Mouse (Mus musculus) CH12.LX (cell line): ENCODE measurements around the gene Phf23. TPM values are rescaled to one million over a fixed set of nuclear protein-coding genes. Genes with fewer than 3 reads are reported as not detected.

Source experiments
- DNase-seq: peaks from one replicate; pipeline ENCODE4 v3.0.0-alpha.2; 2013; ENCODE audit errors: extremely low read depth
- H3K27ac ChIP-seq: 2 replicates; pipeline ENCODE4 v1.5.1; 2012; ENCODE audit warnings: low read depth, mild to moderate bottlenecking, control low read depth, moderate library complexity; ENCODE audit not compliant: insufficient read depth
- H3K27me3 ChIP-seq: replicated peaks from 2 replicates; pipeline ENCODE3; 2012; ENCODE audit warnings: inconsistent platforms
- H3K36me3 ChIP-seq, 2 experiments: replicated peaks in 1 of 2; 2 replicates each; pipeline versions ENCODE3 to v1.6.1; 2012; ENCODE audit warnings: inconsistent platforms in 1 of 2, low read length in 1 of 2, mild to moderate bottlenecking in 1 of 2, mixed read lengths in 1 of 2, moderate library complexity in 1 of 2; ENCODE audit not compliant: control insufficient read depth in 1 of 2, insufficient read depth in 1 of 2
- H3K4me1 ChIP-seq, 2 experiments: 2 replicates each; pipeline ENCODE4 v1.6.1; 2012; ENCODE audit warnings: inconsistent platforms in 1 of 2, moderate library complexity in 1 of 2; ENCODE audit not compliant: insufficient read depth in 2 of 2, control insufficient read depth in 1 of 2
- H3K4me2 ChIP-seq: 2 replicates; pipeline ENCODE4 v1.6.1; 2012; ENCODE audit warnings: low read depth, mild to moderate bottlenecking, control low read depth; ENCODE audit not compliant: poor library complexity, insufficient read depth, severe bottlenecking
- H3K4me3 ChIP-seq, 3 experiments: fragments of 150-350 bp in 1 of 3; sonication (generic) in 1 of 3; replicated peaks in 1 of 3; 2 replicates each; pipeline versions ENCODE3 to v1.5.1; 2011 to 2012; ENCODE audit warnings: low read depth in 2 of 3, low read length in 2 of 3, mild to moderate bottlenecking in 2 of 3, moderate library complexity in 2 of 3, control low read depth in 1 of 3, improper control_type of control experiment in 1 of 3, inconsistent platforms in 1 of 3, mixed read lengths in 1 of 3; ENCODE audit not compliant: poor library complexity in 1 of 3
- H3K79me2 ChIP-seq: replicated peaks from 2 replicates; pipeline ENCODE4 v1.6.1; 2012; ENCODE audit warnings: mild to moderate bottlenecking, moderate library complexity; ENCODE audit not compliant: control insufficient read depth, poor library complexity, insufficient read depth, severe bottlenecking; ENCODE audit errors: extremely low read depth
- H3K9ac ChIP-seq: 2 replicates; pipeline ENCODE4 v1.6.1; 2012; ENCODE audit warnings: low read depth, mild to moderate bottlenecking, control low read depth, moderate library complexity; ENCODE audit not compliant: insufficient read depth
- H3K9me3 ChIP-seq: replicated peaks from 2 replicates; pipeline ENCODE3; 2012; ENCODE audit warnings: low read length, inconsistent platforms, mixed read lengths
- BHLHE40 ChIP-seq: IDR thresholded peaks from 2 replicates; pipeline ENCODE4 v1.6.1; 2011; ENCODE audit warnings: mild to moderate bottlenecking, low read depth, low read length, improper control_type of control experiment
- CHD1 ChIP-seq: IDR thresholded peaks from 2 replicates; pipeline ENCODE4 v1.6.1; 2012; ENCODE audit warnings: low read depth, low read length, improper control_type of control experiment, inconsistent platforms
- CHD2 ChIP-seq: IDR thresholded peaks from 2 replicates; pipeline ENCODE4 v1.6.1; 2011; ENCODE audit warnings: low read length, improper control_type of control experiment
- CTCF ChIP-seq, 2 experiments: IDR thresholded peaks in 1 of 2; conservative IDR thresholded peaks in 1 of 2; 2 replicates each; pipeline ENCODE4 v1.5.1; 2011 to 2012; ENCODE audit warnings: low read depth in 2 of 2, low read length in 2 of 2, improper control_type of control experiment in 1 of 2, inconsistent platforms in 1 of 2, mild to moderate bottlenecking in 1 of 2, moderate library complexity in 1 of 2
- E2F4 ChIP-seq: IDR thresholded peaks from 2 replicates; pipeline ENCODE4 v1.6.1; 2011; ENCODE audit warnings: low read depth, low read length, improper control_type of control experiment; ENCODE audit not compliant: insufficient replicate concordance
- ELF1 ChIP-seq: IDR thresholded peaks from 2 replicates; pipeline ENCODE4 v1.6.1; 2014; ENCODE audit warnings: low read depth, mild to moderate bottlenecking, inconsistent platforms, low read length, improper control_type of control experiment
- EP300 ChIP-seq: IDR thresholded peaks from 2 replicates; pipeline ENCODE4 v1.6.1; 2011; ENCODE audit warnings: low read length, improper control_type of control experiment
- ETS1 ChIP-seq: conservative IDR thresholded peaks from 2 replicates; pipeline ENCODE4 v1.6.1; 2012; ENCODE audit warnings: low read depth, mild to moderate bottlenecking, inconsistent platforms, low read length, improper control_type of control experiment, moderate library complexity
- GABPA ChIP-seq: IDR thresholded peaks from 2 replicates; pipeline ENCODE4 v1.6.1; 2012; ENCODE audit warnings: low read depth, low read length, improper control_type of control experiment, inconsistent platforms; ENCODE audit not compliant: insufficient replicate concordance
- HCFC1 ChIP-seq: IDR thresholded peaks from 2 replicates; pipeline ENCODE4 v1.6.1; 2012; ENCODE audit warnings: low read depth, mild to moderate bottlenecking, inconsistent platforms, low read length, improper control_type of control experiment
- IRF4 ChIP-seq: IDR thresholded peaks from 2 replicates; pipeline ENCODE4 v1.6.1; 2014; ENCODE audit warnings: low read depth, mild to moderate bottlenecking, inconsistent platforms, low read length, improper control_type of control experiment
- JUN ChIP-seq: IDR thresholded peaks from 2 replicates; pipeline ENCODE4 v1.6.1; 2011; ENCODE audit warnings: low read depth, mild to moderate bottlenecking, low read length, improper control_type of control experiment, moderate library complexity; ENCODE audit not compliant: insufficient read depth
- JUND ChIP-seq: conservative IDR thresholded peaks from 2 replicates; pipeline ENCODE4 v1.6.1; 2011; ENCODE audit warnings: low read depth, low read length, improper control_type of control experiment
- KAT2A ChIP-seq: IDR thresholded peaks from 2 replicates; pipeline ENCODE4 v1.6.1; 2012; ENCODE audit warnings: low read length, improper control_type of control experiment, inconsistent platforms; ENCODE audit not compliant: insufficient replicate concordance
- MAFK ChIP-seq: IDR thresholded peaks from 2 replicates; pipeline ENCODE4 v1.6.1; 2011; ENCODE audit warnings: low read length, improper control_type of control experiment; ENCODE audit not compliant: insufficient replicate concordance
- MAX ChIP-seq: IDR thresholded peaks from 2 replicates; pipeline ENCODE4 v1.6.1; 2011; ENCODE audit warnings: low read length, improper control_type of control experiment
- MAZ ChIP-seq: IDR thresholded peaks from 2 replicates; pipeline ENCODE4 v1.6.1; 2012; ENCODE audit warnings: low read depth, mild to moderate bottlenecking, inconsistent platforms, low read length, improper control_type of control experiment, moderate library complexity
- MEF2A ChIP-seq: IDR thresholded peaks from 2 replicates; pipeline ENCODE4 v1.6.1; 2014; ENCODE audit warnings: low read depth, mild to moderate bottlenecking, inconsistent platforms, low read length, improper control_type of control experiment, borderline replicate concordance
- MXI1 ChIP-seq: IDR thresholded peaks from 2 replicates; pipeline ENCODE4 v1.6.1; 2011; ENCODE audit warnings: mild to moderate bottlenecking, low read depth, low read length, improper control_type of control experiment
- MYC ChIP-seq: IDR thresholded peaks from 2 replicates; pipeline ENCODE4 v1.6.1; 2011; ENCODE audit warnings: low read depth, mild to moderate bottlenecking, improper control_type of control experiment, low read length
- NELFE ChIP-seq: IDR thresholded peaks from 2 replicates; pipeline ENCODE4 v1.6.1; 2011; ENCODE audit warnings: low read depth, low read length, improper control_type of control experiment
- NRF1 ChIP-seq: IDR thresholded peaks from 2 replicates; pipeline ENCODE4 v1.6.1; 2014; ENCODE audit warnings: low read depth, mild to moderate bottlenecking, inconsistent platforms, low read length, improper control_type of control experiment, moderate library complexity
- PAX5 ChIP-seq: IDR thresholded peaks from 2 replicates; pipeline ENCODE4 v1.6.1; 2012; ENCODE audit warnings: low read length, inconsistent platforms, mixed read lengths
- POLR2A ChIP-seq: IDR thresholded peaks from 2 replicates; pipeline ENCODE4 v1.6.1; 2011; ENCODE audit warnings: low read depth, mild to moderate bottlenecking, improper control_type of control experiment, low read length
- POLR2AphosphoS2 ChIP-seq: IDR thresholded peaks from 2 replicates; pipeline ENCODE4 v1.6.1; 2011; ENCODE audit warnings: low read depth, low read length, improper control_type of control experiment
- RAD21 ChIP-seq: IDR thresholded peaks from 2 replicates; pipeline ENCODE4 v1.6.1; 2011; ENCODE audit warnings: low read depth, mild to moderate bottlenecking, low read length, improper control_type of control experiment, moderate library complexity
- RCOR1 ChIP-seq: conservative IDR thresholded peaks from 2 replicates; pipeline ENCODE4 v1.6.1; 2012; ENCODE audit warnings: low read depth, mild to moderate bottlenecking, inconsistent platforms, low read length, improper control_type of control experiment
- SIN3A ChIP-seq: IDR thresholded peaks from 2 replicates; pipeline ENCODE4 v1.6.1; 2012; ENCODE audit warnings: low read length, improper control_type of control experiment, inconsistent platforms
- SMC3 ChIP-seq: IDR thresholded peaks from 2 replicates; pipeline ENCODE4 v1.6.1; 2011; ENCODE audit warnings: low read depth, low read length, improper control_type of control experiment
- TBP ChIP-seq: conservative IDR thresholded peaks from 2 replicates; pipeline ENCODE4 v1.6.1; 2011; ENCODE audit warnings: low read depth, low read length, improper control_type of control experiment
- TCF12 ChIP-seq: IDR thresholded peaks from 2 replicates; pipeline ENCODE4 v1.6.1; 2014; ENCODE audit warnings: low read depth, mild to moderate bottlenecking, inconsistent platforms, low read length, improper control_type of control experiment
- UBTF ChIP-seq: IDR thresholded peaks from 2 replicates; pipeline ENCODE4 v1.6.1; 2012; ENCODE audit warnings: low read depth, mild to moderate bottlenecking, inconsistent platforms, low read length, improper control_type of control experiment, moderate library complexity
- USF1 ChIP-seq: IDR thresholded peaks from 2 replicates; pipeline ENCODE4 v1.6.1; 2014; ENCODE audit warnings: low read depth, mild to moderate bottlenecking, inconsistent platforms, low read length, improper control_type of control experiment
- USF2 ChIP-seq: conservative IDR thresholded peaks from 2 replicates; pipeline ENCODE4 v1.6.1; 2011; ENCODE audit warnings: low read depth, low read length, improper control_type of control experiment
- ZC3H11A ChIP-seq: IDR thresholded peaks from 2 replicates; pipeline ENCODE4 v1.6.1; 2012; ENCODE audit warnings: low read depth, mild to moderate bottlenecking, inconsistent platforms, low read length, improper control_type of control experiment
- ZKSCAN1 ChIP-seq: IDR thresholded peaks from 2 replicates; pipeline ENCODE4 v1.6.1; 2012; ENCODE audit warnings: low read depth, inconsistent platforms, low read length, improper control_type of control experiment, borderline replicate concordance
- ZMIZ1 ChIP-seq: IDR thresholded peaks from 2 replicates; pipeline ENCODE4 v1.6.1; 2012; ENCODE audit warnings: low read depth, mild to moderate bottlenecking, inconsistent platforms, low read length, improper control_type of control experiment
- ZNF384 ChIP-seq: IDR thresholded peaks from 2 replicates; pipeline ENCODE4 v1.6.1; 2012; ENCODE audit warnings: low read depth, low read length, improper control_type of control experiment, inconsistent platforms
- dilution Hi-C: fragments of 300-500 bp; cut with MboI; formaldehyde crosslinking; loops from 2 replicates; pipeline ENCODE4 v1.14.3; 2020; ENCODE audit warnings: low sequenced_read_pairs; ENCODE audit not compliant: extremely low pct_unique_long_range_greater_than_20kb, extremely low pct_ligation_motif_present
- in situ Hi-C: fragments of 300-500 bp; cut with MboI; formaldehyde crosslinking; loops from 3 replicates; pipeline ENCODE4 v1.14.3; 2019; ENCODE audit warnings: low sequenced_read_pairs, low pct_ligation_motif_present, low pct_unique_long_range_greater_than_20kb, mixed read lengths
- polyA plus RNA-seq: library from polyadenylated mRNA; unstranded; fragments of >175 nt; gene quantifications from 2 replicates; pipeline ENCODE4 v1.2.1, GENCODE M21; 2012; ENCODE audit warnings: low read depth; ENCODE audit not compliant: insufficient read length
- total RNA-seq, 2 experiments: library from RNA; depleted of rRNA; stranded (reverse); fragments of 300-350 nt in 1 of 2; fragments of >200 nt in 1 of 2; gene quantifications; 2 replicates each; pipeline ENCODE4 v1.2.3; 2012 to 2014

The Phf23 gene
- total RNA-seq (2012; rRNA removed): 67.2 and 81.8 TPM in 2 replicates
- total RNA-seq (2014; rRNA removed): 65.2 and 69.0 TPM in 2 replicates
- polyA plus RNA-seq: 93.2 and 99.8 TPM in 2 replicates

DNA sequence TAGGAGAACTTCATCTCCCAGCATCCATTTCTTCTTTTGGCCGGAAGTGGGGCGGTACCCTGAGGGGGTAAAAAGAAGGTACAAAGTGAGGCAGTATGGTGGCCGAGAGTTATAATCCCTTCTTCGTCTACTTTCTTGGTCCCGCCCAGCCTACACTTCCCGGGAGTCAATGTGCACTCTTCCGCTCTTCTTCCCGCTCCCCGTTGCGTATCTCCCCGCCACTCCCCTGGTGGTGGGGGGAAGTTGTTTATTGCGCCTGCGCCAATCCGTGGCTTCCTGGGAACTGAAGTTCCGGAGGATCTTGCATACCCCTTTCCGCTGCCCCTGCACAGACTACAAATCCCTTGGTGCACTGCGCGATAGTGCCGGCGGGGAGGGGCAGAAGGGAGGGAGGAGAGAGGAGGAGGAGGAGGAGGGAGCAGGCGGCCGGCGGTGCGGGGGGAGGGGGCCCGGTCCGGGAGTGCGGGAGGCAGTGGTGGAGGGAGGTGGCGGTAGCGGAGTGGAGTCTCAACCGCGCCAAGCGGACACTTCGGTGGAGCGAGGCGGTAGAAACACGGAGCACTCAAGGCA is at the start of gene Phf23:
Gene Phf23 (plus strand): TSS at position 387 of the 570 bp plus-strand sequence.
- dilution Hi-C loops: no loop called here
- peak within 1 kb of the TSS; percentile 89 to 99 (median 91) for H3K4me3 ChIP-seq
- in situ Hi-C loops: no loop called here
- TF ChIP-seq HCFC1 (peak; percentile 96), ETS1 (peak; percentile 52; the same call in 1 of the 2 replicates), TCF12 (peak; percentile 72), SMC3 (no peak), ZC3H11A (no peak), RCOR1 (no peak; the same call in 1 of the 2 replicates), GABPA (peak; percentile 90; the same call in 1 of the 2 replicates), POLR2A (peak; percentile 76), EP300 (no peak), RAD21 (no peak), KAT2A (peak; percentile 98), TBP (no peak), ZKSCAN1 (no peak), MAZ (peak; percentile 100), MEF2A (peak; percentile 76), USF2 (no peak), BHLHE40 (no peak; the same call in 1 of the 2 replicates), IRF4 (peak; percentile 78), MXI1 (peak; percentile 80), CHD1 (no peak), MYC (peak; percentile 60; the same call in 1 of the 2 replicates), POLR2AphosphoS2 (peak; percentile 95), E2F4 (peak; percentile 98), CTCF (conservative IDR thresholded peaks at IDR 0.05 in 1 of 2, IDR thresholded peaks at IDR 0.05 in 1 of 2; ENCODE audit: low read depth in 2 of 2, low read length in 2 of 2) (no peak), USF1 (no peak; the same call in 1 of the 2 replicates), ZNF384 (no peak; the same call in 1 of the 2 replicates), MAX (peak; percentile 37; the same call in 1 of the 2 replicates), ELF1 (peak; percentile 98), SIN3A (peak; percentile 88), JUN (no peak; the same call in 1 of the 2 replicates), NELFE (peak; percentile 75), MAFK (no peak), CHD2 (peak; percentile 91), JUND (no peak), NRF1 (peak; percentile 93), ZMIZ1 (peak; percentile 91), UBTF (no peak), PAX5 (no peak)
- TF ChIP-seq, all 38 proteins: peak for 20
- peak; percentile 100 for DNase-seq
- Histone ChIP-seq H3K9ac (peak within 1 kb of the TSS; percentile 94), H3K27me3 (no peaks in the 10 kb centered on the region), H3K79me2 (peaks cover 50% of the 10 kb centered on the region), H3K9me3 (no peaks in the 10 kb centered on the region), H3K27ac (peak within 1 kb of the TSS; percentile 73), H3K4me1 (peaks cover 15 to 55% of the 10 kb centered on the region in 2 experiments; a peak in 3 of 4 replicates), H3K36me3 (peaks cover 43 to 49% of the 10 kb centered on the region in 2 experiments), H3K4me2 (peak within 1 kb of the TSS; percentile 71)
